Mouse (Mus musculus) right cerebral cortex, postnatal 4 days (tissue): ENCODE results near the gene Aldh3a2.
A peak's percentile ranks its signal among the peaks of the same experiment; 100 is the strongest.
"Not testable (repeated sequence)": the region's sequence is repeated elsewhere in the genome, so short reads cannot be mapped to it uniquely, and the experiment has no call there.

Experiments
- DNase-seq: peaks from one replicate; pipeline ENCODE4 v3.0.0-alpha.2; 2022

Gene Aldh3a2

GRCm38 (mm10) chr11:61207487-61208246, 59.6 kb downstream of the Aldh3a2 start, which contains the start of gene Aldh3a1:
Aldh3a1 (plus strand) TSS chr11:61207537.
- DNase-seq, result no peak

GRCm38 (mm10) chr11:61206136-61206535, 61.1 kb downstream of the Aldh3a2 start:
- DNase-seq, result no peak

GRCm38 (mm10) chr11:61205167-61205950, 61.9 kb downstream of the Aldh3a2 start:
- no peak for DNase-seq

- DNase-seq, result no peak
Observed at GRCm38 (mm10) chr11:61202810-61203209, 64.5 kb downstream of the Aldh3a2 start.

GRCm38 (mm10) chr11:61202186-61202585, 65.1 kb downstream of the Aldh3a2 start:
- DNase-seq, result no peak

- DNase-seq, result no peak
Observed at GRCm38 (mm10) chr11:61199620-61200362, 67.5 kb downstream of the Aldh3a2 start.

- no peak for DNase-seq
Observed at GRCm38 (mm10) chr11:61197935-61198334, 69.3 kb downstream of the Aldh3a2 start.

GRCm38 (mm10) chr11:61196616-61197353, 70.5 kb downstream of the Aldh3a2 start:
- no peak for DNase-seq

- DNase-seq, result peak; percentile 92
Observed at GRCm38 (mm10) chr11:61193392-61193791, 73.9 kb downstream of the Aldh3a2 start.

GRCm38 (mm10) chr11:61192779-61193178, 74.5 kb downstream of the Aldh3a2 start:
- DNase-seq, result no peak

- DNase-seq, result not testable (repeated sequence)
Observed at GRCm38 (mm10) chr11:61192123-61192522, 75.1 kb downstream of the Aldh3a2 start.

- no peak for DNase-seq
Observed at GRCm38 (mm10) chr11:61190776-61191175, 76.5 kb downstream of the Aldh3a2 start.

GRCm38 (mm10) chr11:61183820-61184219, 83.4 kb downstream of the Aldh3a2 start:
- DNase-seq, result no peak

GRCm38 (mm10) chr11:61181624-61182023, 85.6 kb downstream of the Aldh3a2 start:
- DNase-seq, result no peak

GRCm38 (mm10) chr11:61180361-61180760, 86.9 kb downstream of the Aldh3a2 start:
- DNase-seq, result no peak

- no peak for DNase-seq
Observed at GRCm38 (mm10) chr11:61176321-61176720, 90.9 kb downstream of the Aldh3a2 start.

- no peak for DNase-seq
Observed at GRCm38 (mm10) chr11:61175778-61176177, 91.5 kb downstream of the Aldh3a2 start.

- peak; percentile 99 for DNase-seq
Observed at GRCm38 (mm10) chr11:61174821-61175658, 92.2 kb downstream of the Aldh3a2 start, which contains the start of gene Usp22. Usp22 (minus strand) TSS chr11:61175055.

GRCm38 (mm10) chr11:61174291-61174820, 92.9 kb downstream of the Aldh3a2 start:
- DNase-seq, result peak; percentile 84

- DNase-seq, result not testable (repeated sequence)
Observed at GRCm38 (mm10) chr11:61173477-61173876, 93.8 kb downstream of the Aldh3a2 start.
